Mouse (Mus musculus) ES-E14 (cell line): ENCODE measurements around the gene Tmx1. TPM values are rescaled to one million over a fixed set of nuclear protein-coding genes. Genes with fewer than 3 reads are reported as not detected.
A peak's percentile ranks its signal among the peaks of the same experiment; 100 is the strongest.

Experiments used
- DNase-seq: peaks from one replicate; pipeline ENCODE4 v3.0.0-alpha.2; 2013; ENCODE audit warnings: low read depth, low spot score
- H3K27ac ChIP-seq: 2 replicates; pipeline ENCODE4 v1.5.1; 2012; ENCODE audit warnings: low read depth, mild to moderate bottlenecking, low read length, moderate library complexity, mixed read lengths; ENCODE audit not compliant: poor library complexity, insufficient read depth, severe bottlenecking
- H3K36me3 ChIP-seq: 2 replicates; pipeline ENCODE4 v1.6.1; 2012; ENCODE audit warnings: mild to moderate bottlenecking, low read length, moderate library complexity, mixed read lengths; ENCODE audit not compliant: control insufficient read depth, poor library complexity, insufficient read depth, severe bottlenecking
- H3K4me1 ChIP-seq, 2 experiments: fragments of 150-350 bp in 1 of 2; sonication (generic) in 1 of 2; 2 replicates each; pipeline ENCODE4 v1.6.1; 2012; ENCODE audit warnings: low read length in 2 of 2, mild to moderate bottlenecking in 1 of 2, mixed read lengths in 1 of 2; ENCODE audit not compliant: control insufficient read depth in 2 of 2, insufficient read depth in 2 of 2, poor library complexity in 1 of 2
- H3K4me3 ChIP-seq, 2 experiments: fragments of 150-350 bp in 1 of 2; sonication (generic) in 1 of 2; 2 replicates each; pipeline ENCODE4 v1.5.1; 2012; ENCODE audit warnings: low read length in 2 of 2, low read depth in 1 of 2, mild to moderate bottlenecking in 1 of 2, mixed read lengths in 1 of 2; ENCODE audit not compliant: insufficient read depth in 1 of 2, poor library complexity in 1 of 2, severe bottlenecking in 1 of 2
- H3K9ac ChIP-seq: 2 replicates; pipeline ENCODE4 v1.6.1; 2012; ENCODE audit warnings: low read depth, mild to moderate bottlenecking, low read length, mixed read lengths; ENCODE audit not compliant: poor library complexity, insufficient read depth, severe bottlenecking
- H3K9me3 ChIP-seq: fragments of 150-350 bp; sonication (generic); 2 replicates; pipeline ENCODE4 v1.6.1; 2012; ENCODE audit warnings: low read depth, mild to moderate bottlenecking, low read length; ENCODE audit not compliant: control insufficient read depth, insufficient read depth
- CHD2 ChIP-seq: IDR thresholded peaks from 2 replicates; pipeline ENCODE4 v1.6.1; 2014; ENCODE audit warnings: mild to moderate bottlenecking, low read depth, low read length, inconsistent platforms
- HCFC1 ChIP-seq: IDR thresholded peaks from 2 replicates; pipeline ENCODE4 v1.6.1; 2012; ENCODE audit warnings: low read length, inconsistent platforms, borderline replicate concordance; ENCODE audit not compliant: insufficient read depth
- MAFK ChIP-seq: IDR thresholded peaks from 2 replicates; pipeline ENCODE4 v1.6.1; 2014; ENCODE audit warnings: mild to moderate bottlenecking, low read depth, low read length, inconsistent platforms; ENCODE audit not compliant: insufficient read depth
- ZC3H11A ChIP-seq: IDR thresholded peaks from 2 replicates; pipeline ENCODE4 v1.6.1; 2012; ENCODE audit warnings: low read depth, mild to moderate bottlenecking, inconsistent platforms, low read length, borderline replicate concordance
- ZNF384 ChIP-seq: IDR thresholded peaks from 2 replicates; pipeline ENCODE4 v1.6.1; 2012; ENCODE audit warnings: low read depth, low read length, inconsistent platforms
- in situ Hi-C, 2 experiments: fragments of 600-800 bp; cut with MboI; formaldehyde crosslinking; loops; one replicate each; pipeline ENCODE4 v1.15.1; 2025; ENCODE audit warnings: low sequenced_read_pairs in 2 of 2, inconsistent platforms in 1 of 2; ENCODE audit not compliant: unreplicated experiment in 2 of 2
- total RNA-seq: library from RNA; depleted of rRNA; stranded (reverse); fragments of 300-350 nt; gene quantifications from 2 replicates; pipeline ENCODE4 v1.2.3, GENCODE M21; 2012

The Tmx1 gene
- total RNA-seq, 1 experiment, result 73.4 TPM

DNA sequence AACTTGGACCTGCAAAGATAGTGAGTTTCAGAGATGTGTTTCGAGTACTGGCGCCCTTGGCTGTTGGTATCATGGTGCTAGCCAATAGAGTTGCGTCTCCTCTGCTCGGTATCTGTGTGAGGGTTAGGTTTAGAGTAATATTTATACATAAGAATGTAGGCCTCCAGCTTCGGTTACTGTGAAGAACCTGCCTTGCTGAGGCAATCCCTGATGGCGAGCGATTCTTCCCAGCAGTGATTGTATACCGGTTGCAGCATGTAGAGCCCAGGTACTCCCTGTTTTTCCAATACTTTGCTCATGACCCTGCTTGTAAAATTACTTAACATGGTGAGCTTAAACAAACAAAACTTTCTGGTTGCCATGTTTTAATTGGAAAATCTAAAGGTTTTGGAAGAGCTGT, 2.3 kb downstream of the Tmx1 start:
- H3K9ac ChIP-seq, result no peak overlapping the region
- H3K9me3 ChIP-seq, result no peaks in the 10 kb centered on the region
- DNase-seq, result no peak
- TF ChIP-seq ZNF384 (no peak), ZC3H11A (no peak), MAFK (no peak), CHD2 (no peak), HCFC1 (no peak)
- peaks cover 0 to 2% of the 10 kb centered on the region in 2 experiments; a peak in 1 of 4 replicates for H3K4me1 ChIP-seq
- in situ Hi-C loops, result no loop called here
- H3K27ac ChIP-seq, result no peak overlapping the region
- H3K4me3 ChIP-seq, result no peak overlapping the region
- H3K36me3 ChIP-seq, result peaks cover 4% of the 10 kb centered on the region

DNA sequence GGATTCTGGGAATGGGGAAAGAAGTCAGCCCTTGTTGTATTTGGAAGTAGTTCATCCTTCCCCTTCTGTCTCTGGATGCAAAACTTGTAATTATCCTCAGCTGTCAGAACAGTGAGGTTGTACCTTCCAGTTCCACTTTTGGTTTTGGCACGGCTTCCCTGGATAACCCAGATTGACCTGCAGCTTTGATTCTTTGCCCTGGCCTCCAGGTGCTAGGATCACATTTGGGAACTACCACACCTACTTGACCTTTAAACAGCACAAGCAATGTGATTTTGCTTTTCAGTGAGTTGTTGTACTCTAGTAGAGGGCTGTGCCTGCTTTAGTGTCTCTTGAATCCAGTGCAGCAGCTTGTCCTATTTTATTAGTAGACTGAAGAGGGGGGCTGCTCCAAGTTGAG, 6.7 kb downstream of the Tmx1 start:
- H3K36me3 ChIP-seq, result peaks cover 8% of the 10 kb centered on the region
- DNase-seq, result no peak
- in situ Hi-C loops, result no loop called here
- no peaks in the 10 kb centered on the region for H3K4me1 ChIP-seq
- H3K27ac ChIP-seq, result no peak overlapping the region
- TF ChIP-seq ZC3H11A (no peak), ZNF384 (no peak), CHD2 (no peak), MAFK (no peak), HCFC1 (no peak)
- H3K9me3 ChIP-seq, result no peaks in the 10 kb centered on the region
- no peak overlapping the region for H3K4me3 ChIP-seq
- H3K9ac ChIP-seq, result no peak overlapping the region

DNA sequence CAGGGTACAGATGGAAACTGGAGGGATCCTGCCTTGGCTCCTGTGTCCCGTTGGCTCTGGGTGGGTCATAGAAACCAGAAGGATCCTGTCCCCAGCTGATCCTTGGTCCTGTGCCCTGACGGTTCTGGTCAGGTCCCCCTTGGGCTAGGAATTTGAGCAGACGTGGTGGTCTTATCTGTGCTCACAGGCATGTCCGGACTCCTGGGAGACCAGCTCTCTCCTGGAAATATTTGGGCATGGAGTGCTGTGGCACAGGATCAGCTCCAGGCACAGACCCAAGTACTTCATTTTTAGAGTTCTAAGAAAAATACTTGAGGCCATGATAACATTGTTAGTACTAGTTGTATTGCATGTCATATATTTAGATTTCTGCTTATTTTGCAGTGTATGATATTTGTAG, 11.1 kb downstream of the Tmx1 start:
- H3K9me3 ChIP-seq, result no peaks in the 10 kb centered on the region
- H3K36me3 ChIP-seq, result peaks cover 13% of the 10 kb centered on the region
- H3K27ac ChIP-seq, result no peak overlapping the region
- in situ Hi-C loops, result no loop called here
- no peak for DNase-seq
- TF ChIP-seq ZNF384 (no peak), HCFC1 (no peak)
- H3K4me3 ChIP-seq, result no peak overlapping the region
- no peak overlapping the region for H3K9ac ChIP-seq
- no peaks in the 10 kb centered on the region for H3K4me1 ChIP-seq

DNA sequence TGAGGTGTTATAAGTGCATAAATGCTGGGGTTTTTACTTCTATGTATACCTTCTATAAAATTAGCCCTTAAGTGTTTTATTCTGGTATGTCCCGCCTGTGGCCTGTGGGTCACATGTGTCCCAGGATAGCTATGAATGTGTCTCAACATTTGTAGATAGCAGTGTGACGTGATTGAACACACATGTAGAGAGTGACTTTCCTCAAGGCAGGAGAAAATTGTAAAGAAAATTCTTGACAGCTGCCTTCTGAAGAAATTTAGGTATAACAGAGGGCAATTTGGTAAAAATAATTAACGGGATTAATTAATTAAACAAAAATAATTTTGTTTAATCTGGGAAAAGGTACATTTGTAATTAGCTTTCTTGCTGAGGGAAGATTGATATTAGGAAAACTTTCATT, 22.4 kb downstream of the Tmx1 start:
- no peak for TF ChIP-seq CHD2
- TF ChIP-seq MAFK, result no peak
- TF ChIP-seq ZC3H11A, result no peak
- no peak for TF ChIP-seq HCFC1
- no peak for TF ChIP-seq ZNF384
- H3K4me3 ChIP-seq, result no peak overlapping the region
- in situ Hi-C loops, result no loop called here
- no peaks in the 10 kb centered on the region for H3K4me1 ChIP-seq
- no peaks in the 10 kb centered on the region for H3K9me3 ChIP-seq
- no peak overlapping the region for H3K27ac ChIP-seq
- no peaks in the 10 kb centered on the region for H3K36me3 ChIP-seq
- no peak overlapping the region for H3K9ac ChIP-seq
- no peak for DNase-seq

DNA sequence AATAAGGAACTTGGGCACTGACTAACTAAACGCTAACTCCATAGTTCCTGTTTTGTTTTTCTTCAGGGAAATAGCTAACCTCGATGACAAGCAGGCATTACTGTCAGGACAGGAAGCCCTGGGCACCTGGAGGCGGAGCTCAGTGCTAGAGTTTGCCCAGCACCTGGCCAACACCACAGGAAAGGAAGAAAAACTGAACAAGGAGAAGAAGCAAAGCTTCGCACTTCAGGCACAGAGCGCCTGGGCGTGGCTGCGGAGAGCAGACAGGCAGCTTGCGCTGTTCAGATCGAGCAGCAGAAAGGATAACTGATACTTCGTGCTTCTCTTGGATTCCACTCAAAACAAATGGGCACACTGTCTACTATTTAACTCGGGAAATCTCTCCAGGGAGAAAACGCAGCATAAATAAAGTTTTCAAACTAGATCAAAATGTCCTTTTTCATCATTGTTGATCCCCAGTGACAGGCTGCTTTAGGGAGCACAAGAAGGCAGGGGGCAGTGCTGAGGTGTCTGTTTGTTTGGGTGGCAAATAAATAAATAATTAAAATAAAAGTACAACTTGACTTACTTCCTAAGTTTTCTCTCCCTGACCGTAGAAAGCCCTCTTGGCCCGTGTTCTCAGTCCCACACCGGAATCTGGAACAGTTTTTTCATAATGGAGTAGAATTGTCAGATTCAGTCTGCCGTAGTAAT, 24.1 kb downstream of the Tmx1 start:
- no peak overlapping the region for H3K27ac ChIP-seq
- in situ Hi-C loops, result no loop called here
- H3K9me3 ChIP-seq, result no peaks in the 10 kb centered on the region
- no peak for TF ChIP-seq MAFK
- TF ChIP-seq ZC3H11A, result no peak
- no peak for TF ChIP-seq CHD2
- no peak for TF ChIP-seq ZNF384
- TF ChIP-seq HCFC1, result no peak
- no peak for DNase-seq
- 0 out of 4 replicates have a peak overlapping the region, but pooled peaks of 1 of the 2 experiments have one; percentile 17 for H3K4me3 ChIP-seq
- H3K4me1 ChIP-seq, result no peaks in the 10 kb centered on the region
- no peaks in the 10 kb centered on the region for H3K36me3 ChIP-seq
- no peak overlapping the region for H3K9ac ChIP-seq
